Mouse (Mus musculus) c-Kit-negative CD71-positive TER-119-positive erythroid progenitor cells, embryonic 14.5 days (primary cell): Measurements from ENCODE around the gene Dach2.
"Not testable (repeated sequence)": the region's sequence is repeated elsewhere in the genome, so short reads cannot be mapped to it uniquely, and the experiment has no call there.

Source experiments
- DNase-seq: peaks from one replicate; pipeline ENCODE4 v3.0.0-alpha.2; 2013; ENCODE audit warnings: low read depth, low spot score

Gene Dach2

GRCm38 (mm10) chrX:113297404-113297803, at the start of gene Dach2:
Gene Dach2, plus strand, starts transcription at chrX:113297510.
- no peak for DNase-seq

- DNase-seq: not testable (repeated sequence)
These were observed 44.9 kb upstream of the Dach2 start for GRCm38 (mm10) chrX:113252427-113252826.

GRCm38 (mm10) chrX:113298031-113298430, 721 bp downstream of the Dach2 start:
- DNase-seq: no peak

- no peak for DNase-seq
These were observed 1.2 kb downstream of the Dach2 start for GRCm38 (mm10) chrX:113298468-113298867.

GRCm38 (mm10) chrX:113304323-113304722, 7.0 kb downstream of the Dach2 start:
- no peak for DNase-seq

- no peak for DNase-seq
These were observed 40.8 kb downstream of the Dach2 start for GRCm38 (mm10) chrX:113338143-113338542.

GRCm38 (mm10) chrX:113394417-113394816, 97.1 kb downstream of the Dach2 start:
- DNase-seq: no peak

- DNase-seq: no peak
These were observed 111.4 kb downstream of the Dach2 start for GRCm38 (mm10) chrX:113408756-113409155.

- DNase-seq: no peak
These were observed 124.3 kb downstream of the Dach2 start for GRCm38 (mm10) chrX:113421517-113422187.

GRCm38 (mm10) chrX:113482131-113482530, 184.8 kb downstream of the Dach2 start:
- no peak for DNase-seq

GRCm38 (mm10) chrX:113545106-113545505, 247.8 kb downstream of the Dach2 start:
- no peak for DNase-seq

- DNase-seq: no peak
These were observed 266.6 kb downstream of the Dach2 start for GRCm38 (mm10) chrX:113563897-113564296.

- DNase-seq: no peak
These were observed 368.8 kb downstream of the Dach2 start for GRCm38 (mm10) chrX:113666069-113666468.

GRCm38 (mm10) chrX:113687163-113687562, 389.9 kb downstream of the Dach2 start:
- no peak for DNase-seq

- DNase-seq: no peak
These were observed 415.1 kb downstream of the Dach2 start for GRCm38 (mm10) chrX:113712363-113712762.

- no peak for DNase-seq
These were observed 426.8 kb downstream of the Dach2 start for GRCm38 (mm10) chrX:113724124-113724523.

- DNase-seq: no peak
These were observed 449.8 kb downstream of the Dach2 start for GRCm38 (mm10) chrX:113747122-113747521.

- no peak for DNase-seq
These were observed 495.0 kb downstream of the Dach2 start for GRCm38 (mm10) chrX:113792264-113792663.

- DNase-seq: no peak
These were observed 513.1 kb downstream of the Dach2 start for GRCm38 (mm10) chrX:113810369-113810768.

- no peak for DNase-seq
These were observed 529.5 kb downstream of the Dach2 start for GRCm38 (mm10) chrX:113826810-113827209.

GRCm38 (mm10) chrX:113833062-113833461, 535.8 kb downstream of the Dach2 start:
- DNase-seq: no peak

- DNase-seq: no peak
These were observed 570.7 kb downstream of the Dach2 start for GRCm38 (mm10) chrX:113867835-113868495.
